Mouse (Mus musculus) MEL (cell line): ENCODE measurements at regions not wholly inside any gene's neighbourhood (a gene's known extent, or its start where the extent isn't known, plus 50 kb on each side); places are given as distances from the start of the nearest gene placed in this dataset.

ENCODE experiments used
- CHD1 ChIP-seq: IDR thresholded peaks from 2 replicates; pipeline ENCODE4 v1.6.1; 2012; ENCODE audit warnings: low read depth, mild to moderate bottlenecking, inconsistent platforms, low read length, improper control_type of control experiment
- CTCF ChIP-seq, 3 experiments: IDR thresholded peaks in 2 of 3; conservative IDR thresholded peaks in 1 of 3; 2 replicates each; pipeline ENCODE4 v1.5.1; 2011 to 2012; ENCODE audit warnings: low read length in 3 of 3, low read depth in 2 of 3, mild to moderate bottlenecking in 2 of 3, improper control_type of control experiment in 1 of 3, inconsistent platforms in 1 of 3, mixed read lengths in 1 of 3, moderate library complexity in 1 of 3; ENCODE audit not compliant: control insufficient read depth in 1 of 3, insufficient read depth in 1 of 3, poor library complexity in 1 of 3, severe bottlenecking in 1 of 3
- MAFK ChIP-seq: IDR thresholded peaks from 2 replicates; pipeline ENCODE4 v1.6.1; 2011; ENCODE audit warnings: low read depth, mild to moderate bottlenecking, low read length, improper control_type of control experiment, borderline replicate concordance
- NRF1 ChIP-seq: IDR thresholded peaks from 2 replicates; pipeline ENCODE4 v1.6.1; 2014; ENCODE audit warnings: low read depth, mild to moderate bottlenecking, inconsistent platforms, low read length, improper control_type of control experiment, moderate library complexity; ENCODE audit not compliant: poor library complexity, insufficient read depth, severe bottlenecking
- POLR2A ChIP-seq, 2 experiments: IDR thresholded peaks; 2 replicates each; pipeline ENCODE4 v1.6.1; 2011 to 2012; ENCODE audit warnings: low read length in 2 of 2, mild to moderate bottlenecking in 2 of 2, control low read depth in 1 of 2, improper control_type of control experiment in 1 of 2, low read depth in 1 of 2, moderate library complexity in 1 of 2; ENCODE audit not compliant: control insufficient read depth in 1 of 2, insufficient read depth in 1 of 2, poor library complexity in 1 of 2
- POLR2AphosphoS5 ChIP-seq: IDR thresholded peaks from 2 replicates; pipeline ENCODE4 v1.6.1; 2012; ENCODE audit warnings: low read depth, borderline replicate concordance, mild to moderate bottlenecking, inconsistent platforms, low read length, moderate library complexity, mixed read lengths
- SIN3A ChIP-seq: IDR thresholded peaks from 2 replicates; pipeline ENCODE4 v1.6.1; 2012; ENCODE audit warnings: low read length, improper control_type of control experiment, inconsistent platforms
- TAL1 ChIP-seq: IDR thresholded peaks from 2 replicates; pipeline ENCODE4 v1.6.1; 2012; ENCODE audit warnings: mild to moderate bottlenecking, inconsistent platforms, low read length, moderate library complexity, mixed read lengths
- ZC3H11A ChIP-seq: IDR thresholded peaks from 2 replicates; pipeline ENCODE4 v1.6.1; 2012; ENCODE audit warnings: low read depth, mild to moderate bottlenecking, inconsistent platforms, low read length, improper control_type of control experiment

DNA sequence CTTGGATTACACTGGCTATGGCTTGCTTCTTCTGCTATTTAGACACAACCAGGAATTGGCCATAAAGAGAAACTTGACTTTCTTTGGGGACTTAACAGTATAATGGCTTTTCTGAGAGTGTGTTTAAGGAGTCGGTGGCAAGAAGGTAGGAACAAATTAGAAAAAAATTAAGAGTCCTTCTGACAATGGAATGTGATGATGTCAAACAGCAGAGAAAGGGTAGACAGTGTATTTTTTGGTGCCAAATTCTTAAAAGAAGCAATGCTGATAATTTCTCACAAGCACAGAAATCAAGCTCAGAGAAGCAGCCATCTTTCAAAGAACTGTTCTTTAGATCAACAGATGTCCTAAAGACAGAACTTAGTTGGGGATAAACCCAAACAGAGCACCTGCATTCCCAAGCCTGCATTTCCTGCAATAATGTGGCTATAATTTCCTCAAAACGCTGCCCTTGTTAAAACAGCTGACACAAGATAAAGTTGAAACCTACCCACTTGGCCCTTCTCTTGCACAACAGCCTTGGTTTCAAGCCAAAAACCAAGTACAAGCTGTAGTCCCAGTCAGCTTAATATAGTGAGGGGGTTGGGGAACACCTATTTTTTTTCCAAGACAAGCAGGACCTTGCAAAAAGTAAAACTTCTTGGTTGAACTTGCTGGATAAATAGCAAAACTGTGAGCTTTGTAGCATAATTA, 164.2 kb upstream of the Ell2 start:
- TF ChIP-seq ZC3H11A, result no peak
- TF ChIP-seq CTCF (IDR thresholded peaks at IDR 0.05 in 2 of 3, conservative IDR thresholded peaks at IDR 0.05 in 1 of 3; ENCODE audit: control insufficient read depth in 1 of 3, insufficient read depth in 1 of 3, low read depth in 2 of 3, low read length in 3 of 3, poor library complexity in 1 of 3, severe bottlenecking in 1 of 3), result no peak
- TF ChIP-seq CHD1, result no peak
- no peak for TF ChIP-seq POLR2AphosphoS5
- no peak for TF ChIP-seq SIN3A
- no peak for TF ChIP-seq POLR2A (IDR thresholded peaks at IDR 0.05; ENCODE audit: control insufficient read depth in 1 of 2, insufficient read depth in 1 of 2, low read depth in 1 of 2, low read length in 2 of 2, poor library complexity in 1 of 2)
- TF ChIP-seq TAL1, result no peak
- no peak for TF ChIP-seq MAFK
- no peak for TF ChIP-seq NRF1
